Mouse (Mus musculus): ENCODE data around the gene Med4.

- TF ChIP-seq CTCF (conservative IDR thresholded peaks at IDR 0.05; ENCODE audit: low read length) = no peak
- TF ChIP-seq NANOG (IDR thresholded peaks at IDR 0.05; ENCODE audit: borderline replicate concordance, low read length) = no peak
- no peak for TF ChIP-seq POU5F1 (IDR thresholded peaks at IDR 0.05; ENCODE audit: borderline replicate concordance, low read length)
These were observed 38.2 kb downstream of the Med4 start, which contains the start of gene Nudt15 for GRCm38 (mm10) chr14:73548051-73548450.

Measured in E14TG2a.4 (cell line).